Mouse (Mus musculus): ENCODE results near the gene Nyap1.
"Not testable (repeated sequence)": the region's sequence is repeated elsewhere in the genome, so short reads cannot be mapped to it uniquely, and the experiment has no call there.

Gene Nyap1

GRCm38 (mm10) chr5:137766270-137766669 is 24.9 kb upstream of the Nyap1 start:
- DNase-seq: no peak

DNA sequence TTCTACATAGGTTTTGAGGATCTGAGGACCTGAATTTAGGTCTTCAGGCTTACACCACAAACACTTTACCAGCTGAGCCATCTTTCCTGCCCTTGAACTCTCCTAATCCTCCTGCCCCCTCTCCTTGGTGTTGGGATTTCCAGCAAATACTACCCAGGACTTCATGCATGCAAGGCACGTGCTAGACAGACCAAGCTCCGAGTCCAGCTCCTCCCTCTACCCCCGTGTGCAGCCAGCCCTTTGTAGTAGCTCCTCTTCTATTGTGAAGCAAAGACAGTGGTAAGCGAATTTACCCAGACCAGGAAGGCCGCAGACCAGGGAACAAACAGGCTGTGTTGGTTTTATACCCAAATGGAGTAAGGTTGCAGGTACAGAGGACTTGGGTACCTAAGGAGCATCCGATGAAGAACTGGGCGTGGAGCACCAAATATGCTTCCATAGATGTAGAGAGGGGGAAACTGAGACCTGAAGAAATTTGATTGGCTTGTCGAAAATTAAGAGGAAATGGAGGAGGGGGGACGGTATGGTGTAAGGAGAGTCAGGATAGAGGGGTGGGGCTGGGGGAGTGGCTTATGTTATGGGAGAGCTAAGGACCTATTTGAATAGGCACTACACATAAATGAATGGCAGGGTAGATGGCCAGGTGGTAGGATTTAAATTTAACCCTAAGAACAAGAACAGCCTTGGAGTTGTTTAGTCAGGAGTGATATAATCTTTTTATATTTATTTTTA is 23.4 kb upstream of the Nyap1 start:
- no peak for DNase-seq

DNA sequence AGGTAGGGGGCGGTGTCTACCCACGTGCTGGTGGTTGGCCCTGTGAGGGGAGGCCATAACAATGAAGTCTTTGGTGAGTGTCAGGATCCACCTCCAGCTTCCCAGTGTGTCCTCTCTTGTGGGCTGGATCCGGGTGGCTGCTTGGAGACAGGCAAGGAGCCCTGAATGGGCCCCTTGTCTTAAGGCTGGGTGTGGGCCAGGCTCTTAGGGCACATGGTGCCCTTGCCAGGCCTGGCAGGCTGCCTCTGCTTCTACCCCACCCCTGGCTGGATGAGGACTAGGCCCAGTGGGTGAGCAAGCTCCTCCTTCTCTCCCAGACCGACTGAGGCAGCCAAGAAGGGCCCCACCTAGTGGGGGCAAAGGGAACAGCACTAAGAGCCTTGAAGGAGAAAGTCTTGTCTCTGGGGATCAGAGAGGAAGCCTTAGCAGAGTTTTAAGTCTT is 18.6 kb upstream of the Nyap1 start:
- DNase-seq: peak; percentile 84

- DNase-seq: no peak
Measured at GRCm38 (mm10) chr5:137758921-137759534, 17.6 kb upstream of the Nyap1 start.

- DNase-seq: peak; percentile 77
Measured at GRCm38 (mm10) chr5:137757887-137758286, 16.5 kb upstream of the Nyap1 start.

- DNase-seq: peak; percentile 90
Measured at GRCm38 (mm10) chr5:137756882-137757661, 15.7 kb upstream of the Nyap1 start.

GRCm38 (mm10) chr5:137756106-137756505 is 14.7 kb upstream of the Nyap1 start:
- no peak for DNase-seq

DNA sequence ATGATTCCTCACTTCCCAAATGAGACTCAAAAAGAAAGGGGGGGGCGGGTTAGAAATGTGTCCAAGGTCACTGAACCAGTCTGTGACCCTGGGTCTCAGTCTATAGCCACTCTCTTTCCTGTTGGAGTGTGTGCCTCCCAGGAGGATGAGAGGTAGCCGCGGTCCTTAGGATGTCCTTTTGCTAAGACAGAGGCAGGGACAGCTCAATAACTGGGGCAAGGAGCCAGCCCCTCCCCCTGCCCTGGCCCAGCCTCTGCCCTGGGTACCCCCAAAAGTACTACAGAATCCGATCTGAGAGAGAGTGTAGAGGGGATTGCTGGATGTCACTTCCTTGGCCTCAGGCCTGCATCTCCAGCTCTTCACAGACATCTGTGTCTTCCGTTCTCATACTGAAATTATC is 14.0 kb upstream of the Nyap1 start:
- DNase-seq: no peak

- no peak for DNase-seq
Measured at GRCm38 (mm10) chr5:137753111-137753832, 11.9 kb upstream of the Nyap1 start.

- no peak for DNase-seq
Measured at GRCm38 (mm10) chr5:137751988-137752387, 10.6 kb upstream of the Nyap1 start.

DNA sequence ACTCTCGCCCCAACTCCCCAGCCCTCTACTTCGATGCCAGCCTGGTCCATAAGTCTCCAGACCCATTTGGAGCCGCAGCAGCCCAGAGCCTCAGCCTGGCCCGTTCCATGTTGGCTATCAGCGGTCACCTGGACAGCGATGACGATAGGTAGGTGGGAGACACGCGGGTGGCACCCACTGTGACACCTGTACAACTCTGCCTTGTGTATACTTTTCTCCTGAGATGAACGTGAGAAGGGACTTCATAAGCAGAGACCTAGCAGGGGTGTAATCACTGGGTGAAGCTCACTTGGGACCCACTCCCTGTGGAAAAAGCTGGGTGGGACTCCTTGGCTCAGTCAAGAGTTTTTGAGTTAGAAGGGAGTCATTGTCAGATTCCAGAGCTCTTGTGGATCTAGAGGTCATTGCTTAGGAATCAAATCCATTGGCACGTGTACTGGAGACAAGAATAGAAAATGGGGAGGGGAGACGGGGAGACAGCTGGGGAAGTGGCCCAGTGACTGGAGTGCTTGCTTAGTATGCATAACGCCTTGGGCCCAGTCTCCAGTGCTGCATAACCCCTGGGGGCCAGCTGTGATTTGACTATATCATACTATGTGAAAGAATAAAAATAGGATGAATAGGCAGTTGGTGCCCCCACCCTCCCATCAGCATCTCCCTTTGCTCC is 9.9 kb upstream of the Nyap1 start:
- DNase-seq: no peak

DNA sequence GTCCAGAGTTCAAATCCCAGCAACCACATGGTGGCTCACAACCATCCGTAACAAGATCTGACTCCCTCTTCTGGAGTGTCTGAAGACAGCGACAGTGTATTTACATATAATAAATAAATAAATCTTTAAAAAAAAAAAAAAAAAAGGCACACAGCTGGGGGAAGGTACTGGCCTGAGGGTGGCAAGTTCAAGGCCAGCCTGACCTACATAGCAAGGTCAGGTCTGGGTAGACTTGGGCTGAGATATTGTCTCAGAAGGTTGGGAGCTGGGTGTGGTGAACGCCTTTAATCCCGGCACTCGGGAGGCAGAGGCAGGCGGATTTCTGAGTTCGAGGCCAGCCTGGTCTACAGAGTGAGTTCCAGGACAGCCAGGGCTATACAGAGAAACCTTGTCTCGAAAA is 8.8 kb upstream of the Nyap1 start:
- DNase-seq: not testable (repeated sequence)

- DNase-seq: no peak
Measured at GRCm38 (mm10) chr5:137749196-137749836, 7.9 kb upstream of the Nyap1 start.

DNA sequence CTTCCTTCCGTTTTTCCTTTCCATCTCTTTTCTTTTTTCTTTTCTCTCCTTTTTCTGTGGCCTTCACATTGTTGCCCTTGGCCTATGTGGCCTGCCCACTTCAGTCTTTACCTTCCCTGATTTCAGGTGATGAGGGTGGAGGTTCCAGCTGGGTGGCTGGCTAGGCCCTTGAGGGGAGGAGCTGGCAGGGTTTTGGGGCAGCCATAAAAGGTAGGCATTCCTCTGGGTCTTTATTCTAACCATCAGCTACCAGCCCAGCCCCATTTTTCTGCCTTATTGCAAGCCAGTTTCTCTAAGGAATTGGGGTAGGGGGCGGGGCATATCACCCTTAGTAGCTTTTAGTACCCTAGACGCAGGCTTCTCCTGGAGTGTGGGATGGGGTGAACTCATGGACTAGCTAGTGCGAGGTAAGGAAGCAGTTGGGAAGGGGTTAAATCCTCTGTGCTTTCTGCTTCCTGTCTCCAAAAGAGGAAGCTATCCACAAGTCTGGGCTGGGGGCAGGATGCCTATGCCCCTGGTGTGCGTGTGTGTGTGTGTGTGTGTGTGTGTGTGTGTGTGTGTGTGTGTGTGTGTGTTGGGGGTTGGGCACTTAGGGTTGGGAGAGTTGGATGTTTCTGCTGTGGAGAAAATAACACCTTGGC is 6.8 kb upstream of the Nyap1 start:
- DNase-seq: no peak

GRCm38 (mm10) chr5:137747326-137747961 is 6.0 kb upstream of the Nyap1 start:
- peak; percentile 48 for DNase-seq

GRCm38 (mm10) chr5:137746851-137747325 is 5.5 kb upstream of the Nyap1 start:
- DNase-seq: peak; percentile 34

DNA sequence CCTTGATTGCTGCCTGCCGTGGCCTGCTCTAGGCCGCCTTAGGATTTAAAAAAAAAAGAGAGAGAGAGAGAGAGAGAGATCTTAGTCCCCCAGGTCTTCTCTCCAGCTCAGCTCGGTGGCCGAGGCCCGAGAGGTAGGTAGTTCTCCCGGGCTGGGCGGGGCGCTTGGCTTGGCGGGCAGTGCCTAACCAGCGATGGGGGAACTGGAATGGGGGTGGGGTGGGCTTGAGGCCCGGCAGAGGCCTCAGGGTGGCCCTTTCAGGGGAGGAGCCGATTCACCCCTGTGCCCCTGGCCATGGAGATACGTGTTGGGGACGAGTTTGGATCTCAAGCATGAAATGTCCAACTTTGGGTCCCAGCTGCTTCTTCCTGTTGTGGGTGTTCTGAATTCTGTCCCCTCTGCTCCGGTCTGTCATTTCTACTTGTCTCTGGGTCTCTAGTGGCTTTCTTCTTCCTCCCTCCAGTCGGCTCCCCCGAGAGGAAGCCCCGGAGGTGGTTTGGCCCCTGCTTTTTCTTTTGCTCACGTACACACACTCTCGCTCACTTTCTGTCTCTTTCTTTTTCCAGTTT is 5.0 kb upstream of the Nyap1 start:
- peak; percentile 54 for DNase-seq

DNA sequence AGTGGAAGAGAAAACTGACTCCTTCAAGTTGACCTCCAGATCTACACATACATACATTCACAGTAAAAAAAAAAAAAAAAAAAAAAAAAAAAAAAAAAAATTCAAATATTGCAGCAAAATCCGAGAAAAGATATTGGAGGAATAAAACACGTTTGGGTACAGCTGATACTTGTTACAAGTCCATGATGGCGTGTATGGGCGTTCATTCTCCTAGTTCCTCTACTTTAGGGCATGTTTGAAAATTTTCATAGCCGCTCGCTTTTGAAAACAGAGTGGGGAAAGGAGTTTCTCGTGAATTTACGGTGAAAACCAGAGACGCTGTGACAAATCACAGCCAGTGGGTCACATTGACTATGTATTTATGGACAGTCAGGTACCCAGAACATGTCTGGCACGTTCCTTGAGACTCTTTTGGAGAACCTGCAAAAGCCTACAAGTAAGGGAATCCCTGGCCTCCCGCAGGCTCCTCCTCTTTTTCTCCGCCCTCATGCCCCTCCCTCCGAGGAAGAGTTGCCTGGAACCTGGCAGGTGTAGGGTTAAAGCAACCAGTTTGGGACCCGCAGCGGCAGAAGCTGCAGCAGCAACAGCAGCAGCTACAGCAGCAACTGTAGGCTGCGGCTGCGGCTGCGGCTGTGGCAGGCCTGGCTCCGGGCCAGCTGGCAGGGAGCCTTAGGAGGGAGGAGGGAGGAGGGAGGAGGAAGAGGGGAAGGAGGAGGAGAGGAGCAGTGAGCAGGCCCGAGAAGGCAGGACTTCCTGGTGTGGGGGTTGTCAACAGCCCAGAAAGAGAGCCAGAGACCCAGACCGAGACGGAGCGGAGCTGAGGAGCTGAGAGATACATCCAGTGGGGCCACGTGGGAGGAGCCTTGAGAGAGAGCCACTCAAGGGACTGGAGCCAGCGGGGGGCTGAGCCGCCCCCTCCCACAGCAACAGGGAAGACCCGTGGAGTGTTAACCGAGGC is 4.1 kb upstream of the Nyap1 start, which contains the start of gene Tsc22d4:
Tsc22d4 (plus strand) TSS at position 517 of the 958 bp plus-strand sequence.
- peak; percentile 93 for DNase-seq

- no peak for DNase-seq
Measured at GRCm38 (mm10) chr5:137744197-137744596, 2.8 kb upstream of the Nyap1 start.
